Mouse (Mus musculus): ENCODE results near the gene Pknox1. TPM values are rescaled to one million over a fixed set of nuclear protein-coding genes. Genes with fewer than 3 reads are reported as not detected.

The Pknox1 gene
- polyA plus RNA-seq, 1 experiment from 2014 or later = 27.9 TPM

DNA sequence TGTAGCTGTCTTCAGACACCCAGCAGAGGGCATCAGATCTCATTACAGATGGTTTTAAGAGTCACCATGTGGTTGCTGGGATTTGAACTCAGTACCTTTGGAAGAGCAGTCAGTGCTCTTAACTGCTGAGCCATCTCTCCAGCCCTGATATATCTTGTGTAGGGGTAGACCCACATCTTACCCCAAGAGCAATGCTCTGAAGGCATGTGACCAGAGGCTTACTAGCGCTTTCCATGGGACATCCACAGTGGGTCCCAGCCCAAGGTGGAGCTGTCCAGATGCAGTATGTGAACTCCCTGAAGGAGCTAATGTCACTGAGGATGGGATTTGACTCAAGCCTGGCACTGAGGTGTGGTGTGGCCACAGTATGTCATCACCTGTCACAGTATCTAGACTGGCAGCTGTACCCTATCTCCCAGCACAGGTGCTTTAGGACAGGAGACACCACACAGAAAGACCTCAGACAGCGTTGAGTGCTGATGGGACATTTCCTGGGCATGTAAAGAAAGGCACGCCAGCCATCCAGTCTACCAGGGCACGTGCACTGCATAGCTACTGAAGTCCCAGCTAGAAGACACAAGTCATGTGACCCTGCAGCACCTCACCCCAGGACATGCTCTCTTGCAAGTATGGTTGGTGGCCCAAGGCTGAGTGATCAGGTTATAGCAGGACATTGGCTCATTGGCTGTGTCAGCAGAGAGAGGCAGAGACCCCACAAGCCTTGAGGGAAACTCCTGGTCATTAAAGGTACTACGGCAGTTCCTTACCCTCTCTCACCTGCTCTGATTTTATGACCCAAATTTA is 81.9 kb downstream of the Pknox1 start:
- no peak overlapping the region for H3K4me3 ChIP-seq (ENCODE audit: low read depth, low read length)
- H3K4me1 ChIP-seq (ENCODE audit: control insufficient read depth, insufficient read depth, low read length) = no peaks in the 10 kb centered on the region
- DNase-seq (ENCODE audit: low spot score) = no peak
- no peak overlapping the region for H3K4me2 ChIP-seq (ENCODE audit: low read depth, low read length)
- no peaks in the 10 kb centered on the region for H3K9me3 ChIP-seq (replicated peaks; ENCODE audit: control insufficient read depth, low read length)
- no peak overlapping the region for H3K9ac ChIP-seq (replicated peaks; ENCODE audit: low read length)
- ATAC-seq (replicated peaks; ENCODE audit: insufficient number of reproducible peaks, low FRiP score, low TSS enrichment, low read depth) = 0 out of 2 replicates have a peak, but pooled peaks have one; percentile 42
- WGBS = 93% methylated on average over 5 of the region's 5 CpGs
- H3K27ac ChIP-seq (replicated peaks; ENCODE audit: low read depth, low read length) = no peak overlapping the region
- H3K36me3 ChIP-seq (replicated peaks; ENCODE audit: control insufficient read depth, insufficient read depth, low read depth, low read length) = peaks cover 16% of the 10 kb centered on the region
- H3K27me3 ChIP-seq (ENCODE audit: control insufficient read depth, insufficient read depth, low read length) = no peaks in the 10 kb centered on the region

DNA sequence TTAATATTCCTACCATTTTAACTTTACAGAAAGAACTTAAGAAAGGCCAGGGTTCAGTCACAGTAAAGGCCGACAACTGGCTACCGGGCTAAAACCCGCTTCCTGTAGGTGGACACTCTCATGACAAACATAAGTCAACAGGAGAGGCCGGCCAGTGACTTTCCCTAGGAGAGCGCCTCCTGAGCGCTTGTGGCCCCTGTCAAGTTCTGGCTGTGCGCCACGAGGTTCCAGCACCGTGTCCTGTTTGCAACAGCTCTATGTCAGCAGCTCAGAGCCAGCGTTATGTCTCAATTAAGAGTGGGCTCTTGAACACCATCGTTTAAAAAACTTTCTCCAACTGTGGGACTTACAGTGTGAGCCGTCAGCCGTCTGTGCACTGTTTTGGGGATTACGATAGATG is 87.6 kb downstream of the Pknox1 start:
- DNase-seq (ENCODE audit: low spot score) (no peak), ATAC-seq (replicated peaks; ENCODE audit: insufficient number of reproducible peaks, low FRiP score, low TSS enrichment, low read depth) (no peak)
- H3K27ac ChIP-seq (replicated peaks; ENCODE audit: low read depth, low read length) = no peak overlapping the region
- H3K4me2 ChIP-seq (ENCODE audit: low read depth, low read length) = no peak overlapping the region
- H3K4me3 ChIP-seq (ENCODE audit: low read depth, low read length) = no peak overlapping the region
- 93% methylated on average over 14 of the region's 14 CpGs for whole genome bisulfite sequencing
- H3K4me1 ChIP-seq (ENCODE audit: control insufficient read depth, insufficient read depth, low read length) = no peaks in the 10 kb centered on the region
- peaks cover 35% of the 10 kb centered on the region for H3K36me3 ChIP-seq (replicated peaks; ENCODE audit: control insufficient read depth, insufficient read depth, low read depth, low read length)
- no peaks in the 10 kb centered on the region for H3K27me3 ChIP-seq (ENCODE audit: control insufficient read depth, insufficient read depth, low read length)
- H3K9me3 ChIP-seq (replicated peaks; ENCODE audit: control insufficient read depth, low read length) = no peaks in the 10 kb centered on the region
- H3K9ac ChIP-seq (replicated peaks; ENCODE audit: low read length) = no peak overlapping the region

DNA sequence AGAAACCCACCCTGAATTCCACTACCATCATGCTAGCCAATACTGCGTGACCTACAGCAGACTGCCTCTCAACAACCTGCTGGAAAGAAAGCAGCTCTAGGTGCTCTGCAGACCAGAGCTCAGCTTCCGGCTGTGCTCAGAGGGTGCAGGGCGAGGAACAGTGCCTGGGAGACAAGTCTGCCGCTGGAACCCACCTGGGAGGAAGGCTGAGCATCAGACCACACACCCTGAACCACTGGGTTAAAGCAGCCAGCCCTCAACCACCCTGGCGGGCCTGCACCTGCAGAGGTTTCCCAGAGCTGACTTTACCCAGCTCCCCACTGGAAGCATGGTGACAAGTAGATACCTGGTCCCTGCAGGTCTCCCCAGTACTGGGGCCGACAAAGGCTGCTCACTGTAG is 88.7 kb downstream of the Pknox1 start:
- no peak for DNase-seq (ENCODE audit: low spot score)
- WGBS = 84% methylated on average over 6 of the region's 6 CpGs
- Histone ChIP-seq H3K4me2 (ENCODE audit: low read depth, low read length) (no peak overlapping the region), H3K27me3 (ENCODE audit: control insufficient read depth, insufficient read depth, low read length) (no peaks in the 10 kb centered on the region), H3K9me3 (replicated peaks; ENCODE audit: control insufficient read depth, low read length) (no peaks in the 10 kb centered on the region), H3K4me3 (ENCODE audit: low read depth, low read length) (no peak overlapping the region), H3K9ac (replicated peaks; ENCODE audit: low read length) (no peak overlapping the region), H3K4me1 (ENCODE audit: control insufficient read depth, insufficient read depth, low read length) (no peaks in the 10 kb centered on the region), H3K36me3 (replicated peaks; ENCODE audit: control insufficient read depth, insufficient read depth, low read depth, low read length) (peaks cover 28% of the 10 kb centered on the region), H3K27ac (replicated peaks; ENCODE audit: low read depth, low read length) (no peak overlapping the region)
- ATAC-seq (replicated peaks; ENCODE audit: insufficient number of reproducible peaks, low FRiP score, low TSS enrichment, low read depth) = no peak

DNA sequence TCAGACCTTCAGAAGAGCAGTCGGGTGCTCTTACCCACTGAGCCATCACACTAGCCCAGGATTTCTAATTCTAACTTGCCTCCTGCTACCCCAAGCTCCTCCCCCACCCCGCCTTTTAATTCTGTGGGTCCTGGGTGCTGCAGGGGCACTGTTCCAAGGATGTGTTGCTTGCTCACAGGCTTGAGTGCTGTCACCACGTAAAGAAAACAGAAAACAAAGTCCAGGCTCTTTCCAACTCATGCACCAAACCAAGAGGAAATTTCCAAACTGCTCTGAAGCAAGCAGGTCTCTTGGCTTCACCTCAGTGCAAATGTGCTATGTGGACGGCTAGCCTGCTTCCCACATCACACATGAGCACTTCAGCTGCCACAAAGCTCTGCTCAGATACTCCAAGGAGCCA is 90.8 kb downstream of the Pknox1 start:
- Histone ChIP-seq H3K4me3 (ENCODE audit: low read depth, low read length) (no peak overlapping the region), H3K27me3 (ENCODE audit: control insufficient read depth, insufficient read depth, low read length) (no peaks in the 10 kb centered on the region), H3K9ac (replicated peaks; ENCODE audit: low read length) (no peak overlapping the region), H3K27ac (replicated peaks; ENCODE audit: low read depth, low read length) (no peak overlapping the region), H3K36me3 (replicated peaks; ENCODE audit: control insufficient read depth, insufficient read depth, low read depth, low read length) (peaks cover 27% of the 10 kb centered on the region), H3K4me2 (ENCODE audit: low read depth, low read length) (no peak overlapping the region), H3K9me3 (replicated peaks; ENCODE audit: control insufficient read depth, low read length) (no peaks in the 10 kb centered on the region), H3K4me1 (ENCODE audit: control insufficient read depth, insufficient read depth, low read length) (no peaks in the 10 kb centered on the region)
- DNase-seq (ENCODE audit: low spot score) (no peak), ATAC-seq (replicated peaks; ENCODE audit: insufficient number of reproducible peaks, low FRiP score, low TSS enrichment, low read depth) (no peak)
- 83% methylated on average over 4 of the region's 4 CpGs for WGBS

DNA sequence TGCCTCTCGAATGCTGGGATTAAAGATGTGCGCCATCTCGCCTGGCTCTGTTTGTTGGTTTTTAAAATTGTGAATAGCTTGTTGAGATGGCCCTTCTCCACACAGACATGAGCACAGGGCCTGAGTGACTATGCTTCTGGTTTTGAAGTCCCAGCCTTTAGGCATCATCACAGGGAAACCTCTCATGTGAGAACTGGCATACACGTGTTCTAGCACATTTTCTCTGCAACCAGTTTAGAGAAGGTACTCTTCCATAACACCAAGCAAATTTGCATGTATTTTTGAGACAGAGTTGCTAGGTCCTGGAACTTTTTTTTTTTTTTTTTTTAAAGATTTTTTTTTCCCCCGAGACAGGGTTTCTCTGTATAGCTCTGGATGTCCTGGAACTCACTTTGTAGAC is 92.1 kb downstream of the Pknox1 start:
- Histone ChIP-seq H3K27me3 (ENCODE audit: control insufficient read depth, insufficient read depth, low read length) (no peaks in the 10 kb centered on the region), H3K4me2 (ENCODE audit: low read depth, low read length) (no peak overlapping the region), H3K4me3 (ENCODE audit: low read depth, low read length) (no peak overlapping the region), H3K36me3 (replicated peaks; ENCODE audit: control insufficient read depth, insufficient read depth, low read depth, low read length) (peaks cover 23% of the 10 kb centered on the region), H3K4me1 (ENCODE audit: control insufficient read depth, insufficient read depth, low read length) (no peaks in the 10 kb centered on the region), H3K9me3 (replicated peaks; ENCODE audit: control insufficient read depth, low read length) (no peaks in the 10 kb centered on the region), H3K9ac (replicated peaks; ENCODE audit: low read length) (no peak overlapping the region), H3K27ac (replicated peaks; ENCODE audit: low read depth, low read length) (no peak overlapping the region)
- WGBS = 90% methylated on average over 5 of the region's 5 CpGs
- ATAC-seq (replicated peaks; ENCODE audit: insufficient number of reproducible peaks, low FRiP score, low TSS enrichment, low read depth) (no peak), DNase-seq (ENCODE audit: low spot score) (no peak)

Small RNAs within 50 kb of the gene (microRNA-seq; reads per million reads assigned to microRNA genes)
- not detected for gene Gm24970 (ENCODE audit: borderline number of aligned reads)

Other genes starting within 250 kb of the Pknox1 start
- gene Pde9a, start 178.5 kb upstream of the Pknox1 start, polyA plus RNA-seq (2014; fragmentation: Nextera tagmentation; extraction: Ambion mirVana) = 25.7 and 26.6 TPM in 2 replicates
- gene Wdr4, start 44.8 kb upstream of the Pknox1 start, polyA plus RNA-seq (2014; fragmentation: Nextera tagmentation; extraction: Ambion mirVana) = 34.6 and 37.2 TPM in 2 replicates
- gene Ndufv3, start 44.6 kb upstream of the Pknox1 start, polyA plus RNA-seq (2014; fragmentation: Nextera tagmentation; extraction: Ambion mirVana) = 206 and 237 TPM in 2 replicates
- 1.5 and 2.5 TPM in 2 replicates for gene Cbs, start 72.5 kb downstream of the Pknox1 start, polyA plus RNA-seq (2014; fragmentation: Nextera tagmentation; extraction: Ambion mirVana)
- 206 and 225 TPM in 2 replicates for gene U2af1, start 94.2 kb downstream of the Pknox1 start, polyA plus RNA-seq (2014; fragmentation: Nextera tagmentation; extraction: Ambion mirVana)
- 20.9 and 184 TPM in 2 replicates for gene Cryaa, start 113.1 kb downstream of the Pknox1 start, polyA plus RNA-seq (2014; fragmentation: Nextera tagmentation; extraction: Ambion mirVana)

Measured in embryonic facial prominence, embryonic 11.5 days (tissue).